ENCODE assay signal across 22 mouse cellular contexts in the genomic region with DNA sequence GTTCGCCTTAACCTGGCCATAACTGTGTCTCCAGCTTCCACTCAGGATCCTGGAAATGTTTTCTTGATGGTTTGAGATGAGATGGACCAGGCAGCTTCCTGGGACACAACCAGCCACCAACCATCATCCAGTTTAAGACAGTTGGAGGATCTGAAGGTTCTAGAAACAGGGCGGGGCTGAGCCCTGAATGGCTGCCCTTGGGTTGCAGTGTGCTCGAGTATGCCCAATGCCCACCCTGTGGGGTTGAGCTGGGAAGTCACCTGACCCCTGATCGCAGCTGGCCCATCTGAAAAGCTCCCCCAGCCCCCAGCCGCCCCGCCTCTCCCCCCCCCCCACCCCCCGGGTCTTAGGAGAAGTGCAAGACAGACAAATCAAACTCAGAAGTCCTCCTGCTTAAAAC.
DNase-seq lines count a peak whose midpoint lies in the region; ATAC-seq and TF ChIP-seq lines count a peak whose summit lies in the region.
"Had no signal": no experiment of that assay in that cellular context is flagged by ENCODE, and none has a peak within 500 bp of the region (broad histone marks: within the 10 kb centered on the region; RNA-seq: fewer than 3 reads in every experiment).

No protein-coding gene starts in this region.

- H3K36me3 ChIP-seq in kidney, adult 2 months (ENCODE audit: control insufficient read depth, insufficient read depth, low read length), result no peaks in the 10 kb centered on the region
- H3K36me3 ChIP-seq in embryonic facial prominence, embryonic 15.5 days, result no peaks in the 10 kb centered on the region
- H3K36me3 ChIP-seq in limb, embryonic 14.5 days (ENCODE audit: control insufficient read depth, insufficient read depth, low read length), result no peaks in the 10 kb centered on the region
- H3K36me3 ChIP-seq: heart, embryonic 12.5 days; midbrain, embryonic 12.5 days had no signal

- no peak for TF ChIP-seq POLR2A in kidney, adult 2 months (IDR thresholded peaks at IDR 0.05; ENCODE audit: low read depth, low read length)
- TF ChIP-seq POLR2A in limb, embryonic 14.5 days (IDR thresholded peaks at IDR 0.05; ENCODE audit: borderline replicate concordance, extremely low read depth, insufficient read depth, insufficient read length), result no peak

- no peak overlapping the region for H3K27ac ChIP-seq in kidney, adult 2 months (ENCODE audit: insufficient read depth, low read depth, low read length)
- H3K27ac ChIP-seq in embryonic facial prominence, embryonic 15.5 days (replicated peaks), result peak overlapping the region; percentile 75
- peak overlapping the region; percentile 26; the same call in 1 of the 2 replicates for H3K27ac ChIP-seq in limb, embryonic 14.5 days (replicated peaks; ENCODE audit: low read depth, low read length)
- H3K27ac ChIP-seq: hindbrain, postnatal 0 days; macrophage; midbrain, embryonic 12.5 days had no signal

- no peak overlapping the region for H3K9ac ChIP-seq in embryonic facial prominence, embryonic 15.5 days
- H3K9ac ChIP-seq in limb, embryonic 14.5 days (ENCODE audit: low read depth, low read length, severe bottlenecking), result no peak overlapping the region
- H3K9ac ChIP-seq: heart, embryonic 12.5 days; midbrain, embryonic 12.5 days had no signal

- ATAC-seq in embryonic facial prominence, embryonic 15.5 days (ENCODE audit: insufficient number of reproducible peaks, low FRiP score, low TSS enrichment, low read depth), result no peak
- ATAC-seq in limb, embryonic 14.5 days (ENCODE audit: low FRiP score, low read depth), result no peak
- ATAC-seq: activated CD4-positive, CD25-positive, alpha-beta regulatory T cell, adult 4 months; hindbrain, postnatal 0 days had no signal

- H3K4me1 ChIP-seq in kidney, adult 2 months (ENCODE audit: control insufficient read depth, insufficient read depth, low read length), result no peaks in the 10 kb centered on the region
- H3K4me1 ChIP-seq in embryonic facial prominence, embryonic 15.5 days, result peaks cover 67% of the 10 kb centered on the region
- peaks cover 88% of the 10 kb centered on the region for H3K4me1 ChIP-seq in limb, embryonic 14.5 days (ENCODE audit: control insufficient read depth, insufficient read depth, low read length)

- H3K9me3 ChIP-seq in embryonic facial prominence, embryonic 15.5 days (replicated peaks), result no peaks in the 10 kb centered on the region
- H3K9me3 ChIP-seq in limb, embryonic 14.5 days (ENCODE audit: control insufficient read depth, low read length), result no peaks in the 10 kb centered on the region
- H3K9me3 ChIP-seq: heart, embryonic 12.5 days; midbrain, embryonic 12.5 days had no signal

- no peaks in the 10 kb centered on the region for H3K27me3 ChIP-seq in kidney, adult 2 months (replicated peaks; ENCODE audit: control insufficient read depth, insufficient read depth, low read length)
- H3K27me3 ChIP-seq in embryonic facial prominence, embryonic 15.5 days, result no peaks in the 10 kb centered on the region
- H3K27me3 ChIP-seq in limb, embryonic 14.5 days (ENCODE audit: control insufficient read depth, insufficient read depth, low read length), result no peaks in the 10 kb centered on the region
- H3K27me3 ChIP-seq: heart, embryonic 12.5 days had no signal

- H3K4me3 ChIP-seq in kidney, adult 2 months (ENCODE audit: insufficient read depth, low read depth, low read length), result no peak overlapping the region
- no peak overlapping the region for H3K4me3 ChIP-seq in embryonic facial prominence, embryonic 15.5 days (replicated peaks)
- H3K4me3 ChIP-seq in limb, embryonic 14.5 days (replicated peaks; ENCODE audit: low read length), result no peak overlapping the region
- H3K4me3 ChIP-seq: heart, embryonic 12.5 days; midbrain, embryonic 12.5 days had no signal

- 59% methylated on average over 7 of the region's 7 CpGs for WGBS in kidney, adult 2 months
- WGBS in embryonic facial prominence, embryonic 15.5 days, result 46% methylated on average over 7 of the region's 7 CpGs
- WGBS in limb, embryonic 14.5 days, result 33% methylated on average over 7 of the region's 7 CpGs

- no peak overlapping the region for H3K4me2 ChIP-seq in embryonic facial prominence, embryonic 15.5 days (replicated peaks)
- 0 out of 2 replicates have a peak overlapping the region, but pooled peaks have one; percentile 5 for H3K4me2 ChIP-seq in limb, embryonic 14.5 days (replicated peaks; ENCODE audit: low read depth, low read length, severe bottlenecking)
- H3K4me2 ChIP-seq: heart, embryonic 12.5 days; midbrain, embryonic 12.5 days had no signal

- TF ChIP-seq CTCF in kidney, adult 2 months (conservative IDR thresholded peaks at IDR 0.05; ENCODE audit: insufficient read depth, insufficient read length, low read depth, low read length), result no peak

- DNase-seq in kidney, adult 2 months, result peak; percentile 17
- no peak for DNase-seq in kidney, postnatal 4 days
- peak; percentile 65 for DNase-seq in ES-CJ7 (ENCODE audit: low read depth, low spot score)
- no peak for DNase-seq in limb, embryonic 14.5 days (ENCODE audit: low spot score)
- DNase-seq in left cerebral cortex, adult 8-10 months (ENCODE audit: low spot score in 2 of 2), result no peak
- DNase-seq in urinary bladder, postnatal 10 days (ENCODE audit: low spot score), result no peak
- DNase-seq in gastrocnemius, postnatal 4 days (ENCODE audit: low spot score in 2 of 2), result no peak
- DNase-seq: adrenal gland, postnatal 36 days; cerebellum, postnatal 10 days; gastrocnemius, postnatal 36 days; heart, postnatal 4 days; kidney, postnatal 14 days; liver; lung, adult 18-20 months; right cerebral cortex, adult 18-20 months; spleen, adult 18-20 months had no signal

Comparison
In these comparisons a context has a peak if more than half of its experiments do, and no peak if none do; other contexts are left out.
1. DNase-seq: peak in kidney, adult 2 months (single experiment) and ES-CJ7 (single experiment); none in kidney, postnatal 4 days (0 of 2), limb, embryonic 14.5 days (single experiment), left cerebral cortex, adult 8-10 months (0 of 2), urinary bladder, postnatal 10 days (single experiment) and gastrocnemius, postnatal 4 days (0 of 2).